Mouse (Mus musculus) WW6 (cell line): ENCODE measurements at regions not wholly inside any gene's neighbourhood (a gene's known extent, or its start where the extent isn't known, plus 50 kb on each side); places are given as distances from the start of the nearest gene placed in this dataset.

Experiments
- DNase-seq: peaks from one replicate; pipeline ENCODE4 v3.0.0-alpha.2; 2013; ENCODE audit warnings: low read depth, low spot score

GRCm38 (mm10) chr13:42507535-42507934, 172.9 kb upstream of the Phactr1 start:
- DNase-seq: no peak

GRCm38 (mm10) chr13:42518686-42519085, 161.7 kb upstream of the Phactr1 start:
- DNase-seq: no peak

GRCm38 (mm10) chr13:42522553-42522952, 157.9 kb upstream of the Phactr1 start:
- DNase-seq: no peak

- DNase-seq: no peak
These were observed 154.3 kb upstream of the Phactr1 start for GRCm38 (mm10) chr13:42526163-42526562.

- peak; percentile 7 for DNase-seq
These were observed 153.5 kb upstream of the Phactr1 start for GRCm38 (mm10) chr13:42526966-42527365.

GRCm38 (mm10) chr13:42528169-42528568, 152.3 kb upstream of the Phactr1 start:
- no peak for DNase-seq

GRCm38 (mm10) chr13:42536501-42537210, 143.8 kb upstream of the Phactr1 start:
- no peak for DNase-seq

- no peak for DNase-seq
These were observed 142.4 kb upstream of the Phactr1 start for GRCm38 (mm10) chr13:42538046-42538445.

GRCm38 (mm10) chr13:42544536-42545094, 135.8 kb upstream of the Phactr1 start:
- DNase-seq: no peak

- DNase-seq: no peak
These were observed 134.0 kb upstream of the Phactr1 start for GRCm38 (mm10) chr13:42546389-42546788.

- DNase-seq: no peak
These were observed 133.6 kb upstream of the Phactr1 start for GRCm38 (mm10) chr13:42546851-42547250.

- DNase-seq: no peak
These were observed 131.3 kb upstream of the Phactr1 start for GRCm38 (mm10) chr13:42549021-42549559.

GRCm38 (mm10) chr13:42554961-42555360, 125.5 kb upstream of the Phactr1 start:
- no peak for DNase-seq

GRCm38 (mm10) chr13:42558526-42558925, 121.9 kb upstream of the Phactr1 start:
- DNase-seq: no peak

GRCm38 (mm10) chr13:42561446-42561845, 119.0 kb upstream of the Phactr1 start:
- no peak for DNase-seq

GRCm38 (mm10) chr13:42565291-42566058, 114.9 kb upstream of the Phactr1 start:
- DNase-seq: no peak

GRCm38 (mm10) chr13:42570600-42571348, 109.6 kb upstream of the Phactr1 start:
- DNase-seq: no peak

- no peak for DNase-seq
These were observed 106.2 kb upstream of the Phactr1 start for GRCm38 (mm10) chr13:42574189-42574588.

GRCm38 (mm10) chr13:42575725-42576426, 104.5 kb upstream of the Phactr1 start:
- peak; percentile 42 for DNase-seq

GRCm38 (mm10) chr13:42579471-42579870, 101.0 kb upstream of the Phactr1 start:
- no peak for DNase-seq

GRCm38 (mm10) chr13:42589136-42589535, 91.3 kb upstream of the Phactr1 start:
- DNase-seq: no peak
